Mouse (Mus musculus) hindlimb bud, embryonic 11.5 days (tissue): Measurements from ENCODE around the gene Pld5.
"Not testable (repeated sequence)": the region's sequence is repeated elsewhere in the genome, so short reads cannot be mapped to it uniquely, and the experiment has no call there.

ENCODE experiments used
- DNase-seq: peaks from one replicate; pipeline ENCODE4 v3.0.0-alpha.2; 2012; ENCODE audit warnings: low read depth, low spot score; ENCODE audit errors: extremely low spot score

Gene Pld5

DNA sequence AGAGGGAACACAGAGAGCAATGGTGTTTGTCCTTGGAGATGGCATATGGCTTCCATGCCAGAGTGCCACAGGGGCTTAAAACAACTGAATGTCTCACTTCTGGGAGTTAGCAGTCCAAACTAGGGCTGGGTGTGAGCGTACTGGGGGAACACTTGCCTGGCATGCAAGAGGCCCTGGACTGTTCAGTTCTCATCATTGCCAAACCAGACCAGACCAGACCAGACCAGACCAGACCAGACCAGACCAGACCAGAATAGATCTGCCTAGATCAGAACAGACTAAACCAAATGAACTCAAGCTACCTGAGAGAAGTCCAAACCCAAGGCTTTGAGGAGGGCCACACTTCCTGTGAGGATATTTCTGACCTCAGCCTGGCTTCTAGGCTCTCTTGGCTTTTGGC is 228.7 kb downstream of the Pld5 start:
- DNase-seq = no peak

DNA sequence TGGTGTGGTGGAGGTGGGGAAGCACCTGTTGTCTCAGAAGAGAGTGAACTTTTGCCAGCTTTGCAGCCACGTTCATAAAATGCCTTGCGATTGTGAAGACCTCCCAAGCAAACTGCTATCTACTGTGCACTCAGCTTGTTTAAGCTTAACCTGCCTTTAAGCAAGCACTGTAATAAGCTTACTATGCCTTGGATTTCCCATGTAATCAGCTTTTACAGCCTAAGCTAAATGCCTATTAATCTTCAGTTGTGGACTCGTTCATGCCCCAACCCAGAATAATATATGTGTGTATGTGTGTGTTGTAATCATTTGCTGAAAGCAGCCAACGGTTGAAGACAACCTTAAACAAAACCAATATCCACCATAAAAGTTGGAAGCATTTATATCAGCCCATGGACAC is 232.1 kb downstream of the Pld5 start:
- DNase-seq = no peak

DNA sequence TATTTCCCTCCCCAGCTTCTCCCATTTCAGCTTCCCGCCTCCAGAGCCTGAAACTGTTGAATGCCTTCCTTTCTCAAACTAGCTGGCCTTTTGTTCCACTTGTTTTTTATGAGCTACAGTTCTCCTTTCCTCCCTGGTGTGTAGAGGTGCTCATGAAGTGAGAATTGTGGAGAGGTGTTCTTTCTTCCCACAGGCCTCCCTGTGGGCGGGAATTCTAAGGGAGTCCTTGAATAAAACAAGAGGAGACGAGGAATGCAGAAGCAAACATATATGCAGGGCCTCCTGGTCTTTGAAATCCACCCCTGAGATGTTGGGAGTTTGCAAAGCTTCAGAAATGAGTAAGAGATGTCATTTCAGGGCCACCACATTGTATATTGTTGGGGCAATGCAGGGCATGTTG is 235.2 kb downstream of the Pld5 start:
- no peak for DNase-seq

DNA sequence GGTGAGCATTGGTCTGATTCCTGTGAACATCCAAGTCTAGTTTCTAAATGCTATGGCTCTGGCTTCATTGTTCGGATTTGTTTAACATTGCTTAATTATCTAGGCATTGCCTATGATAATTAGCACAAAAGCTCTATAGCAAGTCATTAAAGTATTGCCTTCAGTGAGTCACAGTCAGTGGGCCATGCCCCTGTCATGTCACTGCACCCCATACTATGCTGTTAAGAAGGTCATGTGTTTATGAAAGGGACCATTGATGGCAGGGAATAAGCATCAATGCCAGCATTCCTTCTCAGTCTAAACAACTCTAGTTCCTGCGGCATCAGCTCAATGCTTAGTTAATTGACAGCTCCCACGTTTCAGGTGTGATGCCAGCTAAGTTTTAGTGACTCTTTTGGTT is 239.1 kb downstream of the Pld5 start:
- DNase-seq = no peak

DNA sequence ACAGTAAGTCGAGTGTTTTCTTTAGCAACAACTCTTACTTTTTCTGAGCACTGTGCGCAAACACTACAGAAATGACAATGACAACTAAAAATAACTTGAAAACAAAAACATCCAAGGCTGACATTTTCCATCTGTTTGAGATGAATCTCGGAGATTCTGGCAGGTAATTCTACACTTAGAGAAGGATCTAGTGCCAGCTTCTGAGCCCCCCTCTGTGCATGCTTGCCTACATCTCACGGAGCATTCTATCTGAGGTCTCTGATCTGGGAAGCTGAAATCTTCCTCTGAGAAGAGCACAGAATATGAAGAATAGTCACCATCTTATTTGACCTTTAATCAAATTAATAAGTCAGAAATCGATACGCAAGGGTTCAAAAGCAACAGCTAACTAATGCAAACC is 240.4 kb downstream of the Pld5 start:
- DNase-seq = no peak

DNA sequence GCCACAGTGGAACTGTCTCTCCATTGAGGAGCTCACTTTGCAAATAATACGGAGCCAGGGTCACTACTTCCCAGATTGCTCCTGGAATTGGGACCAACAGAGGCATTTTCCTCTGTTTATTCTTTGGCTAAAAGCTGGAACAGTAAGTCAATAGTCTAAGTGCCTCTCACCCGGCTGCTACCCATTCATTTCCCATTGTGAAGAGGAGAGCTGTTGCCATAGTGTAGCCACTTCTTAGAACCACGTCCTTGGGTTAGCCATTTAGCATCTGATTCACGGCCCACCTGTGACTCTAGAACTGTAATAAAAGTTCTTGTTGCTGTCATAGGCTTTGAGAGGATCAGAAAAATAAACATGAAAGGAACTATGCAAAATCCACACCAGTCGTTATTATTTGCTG is 241.4 kb downstream of the Pld5 start:
- DNase-seq = no peak

GRCm38 (mm10) chr1:176029063-176029462 is 246.0 kb downstream of the Pld5 start:
- DNase-seq = no peak

DNA sequence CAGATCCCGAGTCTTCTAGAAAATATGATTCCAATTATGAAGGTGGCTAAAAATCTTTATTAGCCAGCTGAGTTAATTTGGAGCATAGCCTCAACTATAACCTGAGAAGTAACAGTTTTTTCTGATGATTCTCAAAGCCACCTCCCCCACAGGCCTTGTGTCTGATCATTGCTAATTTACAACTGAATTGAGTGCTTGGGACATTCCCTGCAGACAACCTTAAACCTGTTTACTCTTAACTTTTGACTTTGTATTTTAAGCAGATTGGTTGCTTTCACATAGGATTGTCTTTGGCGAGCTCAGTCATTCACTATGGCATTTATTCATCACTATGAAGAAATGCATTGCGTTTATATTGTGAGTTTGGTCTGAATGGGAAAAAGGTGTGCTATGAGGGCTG is 246.7 kb downstream of the Pld5 start:
- DNase-seq = no peak

DNA sequence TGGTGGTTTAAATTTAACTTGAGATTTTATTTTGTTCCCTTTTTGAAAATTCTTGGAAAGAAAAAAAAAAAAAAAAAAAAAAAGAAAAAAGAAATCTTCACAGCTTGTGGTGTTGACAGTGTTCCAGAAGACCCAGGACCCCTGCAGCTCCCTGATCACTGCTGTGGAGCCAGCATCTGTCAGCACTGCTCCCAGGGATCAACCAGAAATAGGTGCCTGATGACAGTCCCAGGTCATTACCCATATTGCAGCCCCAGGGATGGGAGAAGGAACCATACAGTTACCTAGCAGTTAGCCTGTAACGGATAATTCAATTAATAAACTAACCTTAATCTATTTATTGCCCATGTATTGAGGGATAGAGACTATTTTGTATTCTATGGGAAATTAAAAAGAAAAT is 250.6 kb downstream of the Pld5 start:
- DNase-seq = no peak

GRCm38 (mm10) chr1:176018523-176018922 is 256.6 kb downstream of the Pld5 start:
- no peak for DNase-seq

DNA sequence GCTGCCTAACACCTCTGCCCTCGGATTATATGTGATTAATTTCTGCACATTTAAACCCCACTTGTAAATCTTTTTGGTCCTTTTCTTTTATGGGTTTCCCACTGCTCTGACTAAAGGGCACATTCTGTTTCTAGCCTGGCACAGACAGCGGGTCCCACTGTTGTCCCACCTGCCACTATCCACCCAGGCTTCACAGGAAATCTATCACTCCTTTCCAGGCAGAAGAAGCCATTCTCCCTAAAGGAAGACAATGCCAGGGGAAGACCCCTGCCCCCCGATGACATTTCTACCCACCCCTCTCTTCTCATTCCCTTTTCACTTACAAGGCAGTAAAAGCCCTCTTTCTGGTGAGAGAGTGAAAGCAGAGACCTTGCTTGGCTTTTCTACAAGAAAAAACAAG is 259.0 kb downstream of the Pld5 start:
- no peak for DNase-seq

GRCm38 (mm10) chr1:176013497-176014268 is 261.4 kb downstream of the Pld5 start:
- no peak for DNase-seq

DNA sequence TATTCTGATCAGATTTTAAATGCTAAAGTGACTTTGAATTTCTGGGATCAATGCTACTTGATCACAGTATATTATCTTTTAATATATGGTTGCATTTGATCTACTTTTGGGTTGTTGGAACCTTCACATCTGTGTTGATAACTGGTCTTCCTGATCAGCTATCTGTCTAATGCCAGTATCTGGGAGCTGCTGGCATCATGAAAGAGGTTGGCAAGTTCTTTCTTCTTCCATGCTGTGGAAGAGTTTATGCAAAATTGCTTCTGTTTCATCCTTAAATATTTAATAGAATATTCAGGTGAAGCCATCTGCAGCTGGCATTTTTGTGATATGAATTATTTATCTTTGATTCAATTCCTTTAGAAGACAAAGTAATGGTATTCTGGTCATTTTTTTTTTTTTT is 263.6 kb downstream of the Pld5 start:
- no peak for DNase-seq

DNA sequence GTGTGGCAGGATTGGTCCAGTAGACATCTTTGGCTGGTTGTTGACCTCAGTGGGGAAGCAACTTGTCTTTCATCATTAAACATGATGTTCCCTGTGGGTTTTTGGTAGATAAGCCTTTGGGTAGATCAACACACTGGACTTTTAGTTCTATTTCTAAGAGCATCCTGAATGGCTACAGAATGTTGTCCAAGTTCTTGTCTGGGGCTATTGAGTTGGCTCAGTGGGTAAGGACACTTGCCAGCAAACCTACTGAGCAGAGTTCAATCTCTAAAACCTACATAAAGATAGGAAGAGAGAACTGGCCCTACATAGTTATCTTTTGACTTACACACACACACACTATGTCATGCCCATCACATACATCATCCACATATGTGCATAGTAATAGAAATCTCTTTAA is 264.0 kb downstream of the Pld5 start:
- no peak for DNase-seq

DNA sequence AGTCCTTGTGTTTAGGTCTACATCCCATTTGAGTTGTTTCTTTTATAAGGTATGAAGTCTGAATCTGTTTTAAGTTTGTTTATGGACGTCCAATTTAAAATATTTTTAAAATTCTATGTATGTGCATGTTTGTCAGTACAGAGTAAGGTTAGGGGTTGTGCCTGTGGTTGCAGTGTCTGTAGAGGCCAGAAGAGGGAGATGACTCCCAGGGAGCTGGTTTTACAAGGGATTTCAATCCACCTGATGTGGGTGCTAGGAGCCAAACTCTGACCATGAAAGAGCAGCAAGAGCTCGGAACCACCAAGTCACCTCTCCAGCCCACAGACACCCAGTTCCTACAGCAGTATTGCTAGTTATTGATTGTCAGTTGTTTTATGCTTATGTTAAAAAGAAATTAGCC is 266.7 kb downstream of the Pld5 start:
- no peak for DNase-seq

GRCm38 (mm10) chr1:176000599-176000998 is 274.5 kb downstream of the Pld5 start:
- no peak for DNase-seq

GRCm38 (mm10) chr1:175997076-175997651 is 277.9 kb downstream of the Pld5 start:
- no peak for DNase-seq

DNA sequence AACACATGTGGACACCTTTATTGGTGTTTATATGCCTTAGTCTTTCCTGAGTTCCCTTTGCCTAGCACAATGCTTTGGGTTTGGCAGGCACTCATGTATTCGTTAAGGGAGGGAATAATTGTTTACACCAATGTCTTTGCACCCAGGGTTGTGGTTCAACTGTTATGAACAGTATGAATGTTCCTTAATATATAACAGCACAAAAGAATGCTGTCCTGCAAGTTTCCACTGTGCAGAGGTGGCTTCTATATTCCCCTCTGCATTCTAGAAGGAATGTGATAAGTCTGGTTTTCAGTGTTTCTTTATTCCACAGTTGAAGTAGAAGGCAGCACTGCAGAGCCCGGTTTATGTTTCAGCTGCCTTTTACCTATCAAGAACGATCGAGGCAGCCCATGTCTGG is 286.2 kb downstream of the Pld5 start:
- DNase-seq = no peak

- no peak for DNase-seq
These were observed 286.7 kb downstream of the Pld5 start for GRCm38 (mm10) chr1:175988448-175988847.

- DNase-seq = not testable (repeated sequence)
These were observed 296.1 kb downstream of the Pld5 start, which contains the start of gene Rbm8a2 for GRCm38 (mm10) chr1:175979014-175979413. Rbm8a2 (minus strand) TSS chr1:175979114.

DNA sequence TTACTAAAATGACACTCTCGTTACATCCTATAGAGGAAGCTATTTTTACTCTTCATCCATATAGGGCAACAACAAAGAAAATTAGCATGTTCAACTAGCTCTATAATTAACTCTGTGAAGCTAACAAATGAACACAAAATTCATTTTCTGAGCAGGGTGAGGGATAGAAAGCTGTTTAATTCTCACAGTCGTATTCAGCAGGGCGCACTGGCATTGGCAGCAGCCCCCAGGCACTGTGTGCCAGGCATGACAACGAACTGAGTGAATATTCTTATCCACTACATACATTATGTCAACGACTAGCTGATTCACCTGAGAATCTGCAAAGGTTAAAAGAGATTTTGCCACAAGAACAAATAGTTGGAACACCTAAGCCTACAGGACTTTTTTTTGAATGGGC is 304.4 kb downstream of the Pld5 start:
- DNase-seq = no peak

DNA sequence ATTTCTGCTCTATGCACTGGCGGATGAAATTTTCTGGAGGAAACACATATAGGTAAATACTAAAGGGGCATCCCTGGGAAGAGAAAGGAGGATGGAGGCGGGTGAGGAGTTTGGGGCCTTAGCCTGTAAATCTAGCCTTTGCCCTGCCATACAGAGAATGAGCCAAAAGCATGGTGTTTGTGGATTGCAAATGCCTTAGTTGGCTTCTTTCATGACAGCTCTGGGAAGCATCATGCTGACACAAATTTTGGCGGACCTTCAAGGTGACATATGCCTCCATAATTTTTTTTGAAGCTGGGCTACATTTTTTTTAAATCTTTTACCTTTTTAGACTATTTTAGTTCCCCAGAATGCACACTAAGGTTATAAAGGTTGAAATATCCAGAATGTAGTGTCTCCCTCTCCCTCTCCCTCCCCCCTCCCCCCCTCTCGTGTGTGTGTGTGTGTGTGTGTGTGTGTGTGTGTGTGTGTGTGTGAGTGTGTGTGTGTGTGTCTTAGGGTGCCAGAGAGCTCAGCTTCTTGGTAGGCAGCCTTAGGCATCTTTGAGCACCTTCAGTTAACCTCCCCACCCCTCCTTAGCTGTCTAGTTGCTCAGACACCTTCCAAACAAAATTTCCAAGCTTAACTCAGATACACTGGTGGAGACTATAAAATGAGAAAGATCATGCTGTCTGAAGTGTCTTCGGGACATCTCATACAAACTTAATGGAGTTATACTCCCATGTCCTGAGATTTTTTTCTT is 307.9 kb downstream of the Pld5 start:
- no peak for DNase-seq
